Mouse (Mus musculus) midbrain, embryonic 11.5 days (tissue): ENCODE measurements at regions not wholly inside any gene's neighbourhood (a gene's known extent, or its start where the extent isn't known, plus 50 kb on each side); places are given as distances from the start of the nearest gene placed in this dataset.
A peak's percentile ranks its signal among the peaks of the same experiment; 100 is the strongest.
"Not testable (repeated sequence)": the region's sequence is repeated elsewhere in the genome, so short reads cannot be mapped to it uniquely, and the experiment has no call there.

Source experiments
- ATAC-seq: fragments of 200-750 bp; cut with Nextera tagmentation; 2 replicates; pipeline ENCODE4 v1.8.0; 2017; ENCODE audit warnings: moderate TSS enrichment, moderate library complexity; ENCODE audit not compliant: low FRiP score
- DNase-seq: peaks from one replicate; pipeline ENCODE4 v3.0.0; 2015; ENCODE audit warnings: low spot score; ENCODE audit errors: missing footprints
- H3K27ac ChIP-seq: fragments of 300-500 bp; sonication (generic); 2 replicates; pipeline ENCODE4 v1.5.1; 2014; ENCODE audit warnings: low read depth, low read length
- H3K27me3 ChIP-seq: fragments of 300-500 bp; sonication (generic); 2 replicates; pipeline ENCODE4 v1.6.1; 2014; ENCODE audit warnings: mild to moderate bottlenecking, low read length, moderate library complexity, mixed read lengths; ENCODE audit not compliant: control insufficient read depth, insufficient read depth
- H3K36me3 ChIP-seq: fragments of 300-500 bp; sonication (generic); 2 replicates; pipeline ENCODE4 v1.6.1; 2014; ENCODE audit warnings: mild to moderate bottlenecking, low read length, moderate library complexity, mixed read lengths; ENCODE audit not compliant: control insufficient read depth, insufficient read depth
- H3K4me1 ChIP-seq: fragments of 300-500 bp; sonication (generic); 2 replicates; pipeline ENCODE4 v1.6.1; 2014; ENCODE audit warnings: low read length; ENCODE audit not compliant: control insufficient read depth, insufficient read depth
- H3K4me2 ChIP-seq: fragments of 300-500 bp; sonication (generic); 2 replicates; pipeline ENCODE4 v1.6.1; 2014; ENCODE audit warnings: mild to moderate bottlenecking, moderate library complexity
- H3K4me3 ChIP-seq: fragments of 300-500 bp; sonication (generic); 2 replicates; pipeline ENCODE4 v1.5.1; 2014; ENCODE audit warnings: low read depth, low read length
- H3K9ac ChIP-seq: fragments of 300-500 bp; sonication (generic); 2 replicates; pipeline ENCODE4 v1.6.1; 2014; ENCODE audit warnings: low read length
- H3K9me3 ChIP-seq: fragments of 300-500 bp; sonication (generic); 2 replicates; pipeline ENCODE4 v1.6.1; 2016; ENCODE audit warnings: low read length; ENCODE audit not compliant: control insufficient read depth
- WGBS: fragments of 180-500 bp; shearing (Covaris S2); extraction: QIAGEN DNeasy Blood & Tissue Kit; methylation state at CpG from one replicate; pipeline ENCODE4 v1.1.7; 2014; 5-methylcytosine and 5-hydroxymethylcytosine counted together

DNA sequence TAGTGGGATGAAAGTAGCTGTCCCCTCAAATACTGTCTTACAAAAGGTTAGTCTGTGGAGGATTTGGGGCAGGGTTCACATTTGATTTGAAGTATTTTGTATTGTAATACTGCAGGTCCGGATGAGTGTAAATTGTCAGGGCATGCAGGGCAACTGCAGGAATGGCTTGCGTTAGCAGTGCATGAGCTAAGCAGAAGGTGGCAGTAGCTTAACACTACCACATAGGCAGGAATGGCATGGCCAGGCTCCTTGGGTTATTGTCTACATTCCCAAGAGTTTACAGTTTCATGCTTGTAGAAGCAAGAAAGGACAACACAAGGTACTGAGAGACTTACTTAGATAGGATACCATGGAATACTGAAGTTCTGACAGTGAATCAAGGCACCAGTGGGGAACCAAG lies 611.3 kb downstream of the Hdgfl1 start:
- Histone ChIP-seq H3K4me2 (no peak overlapping the region), H3K9ac (no peak overlapping the region), H3K4me3 (no peak overlapping the region), H3K27ac (no peak overlapping the region), H3K9me3 (no peaks in the 10 kb centered on the region), H3K36me3 (no peaks in the 10 kb centered on the region), H3K27me3 (no peaks in the 10 kb centered on the region), H3K4me1 (peaks cover 22% of the 10 kb centered on the region)
- ATAC-seq: no peak
- no peak for DNase-seq
- WGBS: 71% methylated on average over 2 of the region's 2 CpGs

DNA sequence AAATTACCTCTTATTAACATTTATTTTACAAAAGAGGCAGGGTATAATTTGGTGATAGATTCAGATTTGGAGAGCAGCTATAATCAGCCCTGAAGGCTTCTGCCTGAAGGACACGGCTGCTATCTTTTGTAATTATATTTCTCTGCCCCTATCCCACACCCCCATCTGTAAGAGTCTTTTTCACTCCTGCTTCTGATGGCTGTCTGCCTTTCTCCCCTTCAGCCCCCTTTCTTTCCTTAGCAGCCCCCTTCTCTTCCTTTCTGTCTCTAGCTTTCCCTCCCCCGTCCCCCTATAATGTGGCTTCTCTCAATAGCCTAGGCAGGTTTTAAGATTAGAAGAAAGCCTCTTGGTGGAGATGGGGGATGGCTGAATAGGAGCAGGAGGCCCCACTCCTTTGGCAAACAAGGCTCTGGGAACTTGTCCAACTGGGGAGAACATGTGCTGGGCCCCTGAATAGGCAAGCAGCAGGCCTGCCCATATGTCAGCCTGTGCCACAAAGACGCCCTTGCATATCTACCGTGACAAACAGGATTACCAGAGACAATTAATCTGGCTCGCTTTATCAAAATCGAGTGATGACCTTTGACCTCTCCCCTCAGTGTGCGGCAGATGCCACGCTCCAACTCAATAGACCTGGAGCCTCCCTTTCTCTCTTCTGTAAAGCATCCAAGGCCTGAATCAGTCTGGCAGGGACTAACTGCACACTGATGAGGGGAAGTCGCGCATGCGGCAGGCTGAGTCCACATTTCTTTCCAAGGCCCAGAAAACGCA lies 615.1 kb downstream of the Hdgfl1 start:
- H3K4me2 ChIP-seq: no peak overlapping the region
- no peaks in the 10 kb centered on the region for H3K36me3 ChIP-seq
- H3K4me3 ChIP-seq: no peak overlapping the region
- WGBS: 9% methylated on average over 12 of the region's 12 CpGs
- no peaks in the 10 kb centered on the region for H3K27me3 ChIP-seq
- peaks cover 22% of the 10 kb centered on the region for H3K4me1 ChIP-seq
- peak; percentile 98 for DNase-seq
- peak overlapping the region; percentile 24; the same call in 1 of the 2 replicates for H3K9ac ChIP-seq
- H3K9me3 ChIP-seq: no peaks in the 10 kb centered on the region
- H3K27ac ChIP-seq: peak overlapping the region; percentile 90
- ATAC-seq: peak; percentile 99

- Histone ChIP-seq H3K9me3 (no peaks in the 10 kb centered on the region), H3K4me1 (peaks cover 22% of the 10 kb centered on the region), H3K27ac (peak overlapping the region; percentile 86), H3K27me3 (no peaks in the 10 kb centered on the region), H3K36me3 (no peaks in the 10 kb centered on the region), H3K4me2 (no peak overlapping the region), H3K9ac (no peak overlapping the region), H3K4me3 (no peak overlapping the region)
- peak; percentile 92 for DNase-seq
- no peak for ATAC-seq
- WGBS: 8% methylated on average over 1 of the region's 1 CpGs
Measured at GRCm38 (mm10) chr13:26154251-26154650, 615.7 kb downstream of the Hdgfl1 start.

DNA sequence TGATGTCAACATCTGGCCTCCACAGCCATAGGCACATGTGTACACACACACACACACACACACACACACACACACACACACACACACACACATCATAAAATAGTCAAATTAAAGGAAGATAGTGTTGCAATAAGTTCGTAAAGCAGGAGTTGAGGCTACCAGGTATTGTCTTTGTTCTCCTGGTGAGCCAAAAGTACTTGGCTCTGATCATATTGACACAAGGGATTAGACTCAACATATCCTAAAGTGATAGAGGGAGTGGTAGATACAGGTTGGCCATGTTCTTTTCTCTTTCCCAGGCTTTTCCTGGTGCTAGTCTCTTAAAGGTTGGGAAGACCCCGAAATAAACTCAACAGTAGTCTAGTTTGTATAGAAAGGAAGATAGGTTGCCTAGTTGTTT lies 616.9 kb downstream of the Hdgfl1 start:
- 77% methylated on average over 2 of the region's 2 CpGs for WGBS
- H3K4me3 ChIP-seq: no peak overlapping the region
- H3K9me3 ChIP-seq: no peaks in the 10 kb centered on the region
- H3K4me2 ChIP-seq: no peak overlapping the region
- no peak overlapping the region for H3K27ac ChIP-seq
- ATAC-seq (no peak), DNase-seq (no peak)
- H3K27me3 ChIP-seq: no peaks in the 10 kb centered on the region
- peaks cover 22% of the 10 kb centered on the region for H3K4me1 ChIP-seq
- no peak overlapping the region for H3K9ac ChIP-seq
- no peaks in the 10 kb centered on the region for H3K36me3 ChIP-seq

DNA sequence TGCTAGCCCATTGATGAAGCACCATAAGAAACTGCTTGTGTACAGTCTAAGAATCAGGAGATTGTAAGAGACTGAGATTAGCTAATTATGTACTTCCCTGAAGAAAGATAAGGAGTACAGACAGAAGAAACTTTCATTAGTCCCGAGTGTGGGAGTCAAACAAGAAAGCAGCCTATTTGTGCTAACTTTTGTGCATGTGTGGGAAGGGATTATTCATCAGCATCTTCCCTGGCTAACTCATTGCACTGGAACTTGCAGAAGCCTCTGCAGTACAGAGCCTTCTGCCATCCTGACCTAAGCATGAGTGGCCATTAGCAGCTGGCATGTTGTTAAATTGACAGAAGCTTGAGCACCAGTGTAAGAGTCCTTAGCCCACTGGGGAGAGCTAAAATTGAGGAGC lies 619.5 kb downstream of the Hdgfl1 start:
- WGBS: 67% methylated on average over 1 of the region's 1 CpGs
- peaks cover 8% of the 10 kb centered on the region for H3K4me1 ChIP-seq
- no peak overlapping the region for H3K9ac ChIP-seq
- no peaks in the 10 kb centered on the region for H3K27me3 ChIP-seq
- no peak overlapping the region for H3K4me2 ChIP-seq
- DNase-seq (no peak), ATAC-seq (no peak)
- no peaks in the 10 kb centered on the region for H3K9me3 ChIP-seq
- H3K4me3 ChIP-seq: no peak overlapping the region
- H3K27ac ChIP-seq: no peak overlapping the region
- no peaks in the 10 kb centered on the region for H3K36me3 ChIP-seq

DNA sequence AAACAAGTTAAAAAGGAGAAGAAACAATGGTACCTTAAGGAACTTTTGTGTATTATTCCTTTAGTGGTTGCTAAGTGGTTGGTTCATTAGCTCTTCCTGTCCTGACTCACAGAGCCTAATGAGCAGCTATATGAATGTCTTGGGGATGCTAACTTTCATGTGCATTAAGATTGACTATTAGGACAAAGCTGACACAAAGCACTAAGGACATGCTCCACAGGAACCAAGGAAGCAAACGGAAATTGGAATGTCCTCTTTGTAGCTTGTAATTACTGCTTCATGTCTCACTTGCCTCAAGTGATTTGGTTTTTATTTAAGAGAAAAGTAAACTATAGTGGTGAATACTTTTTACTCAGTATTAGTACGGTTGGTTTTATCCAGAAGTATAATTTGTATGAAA lies 627.2 kb downstream of the Hdgfl1 start:
- Histone ChIP-seq H3K9me3 (no peaks in the 10 kb centered on the region), H3K4me2 (no peak overlapping the region), H3K4me1 (no peaks in the 10 kb centered on the region), H3K36me3 (no peaks in the 10 kb centered on the region), H3K9ac (no peak overlapping the region), H3K27me3 (no peaks in the 10 kb centered on the region), H3K4me3 (no peak overlapping the region), H3K27ac (no peak overlapping the region)
- 72% methylated on average over 2 of the region's 2 CpGs for whole genome bisulfite sequencing
- no peak for DNase-seq
- no peak for ATAC-seq

GRCm38 (mm10) chr13:26119363-26119762 lies 650.6 kb downstream of the Hdgfl1 start:
- Histone ChIP-seq H3K9me3 (no peaks in the 10 kb centered on the region), H3K4me2 (no peak overlapping the region), H3K4me3 (no peak overlapping the region), H3K4me1 (no peaks in the 10 kb centered on the region), H3K27ac (no peak overlapping the region; the same call in 1 of the 2 replicates), H3K36me3 (no peaks in the 10 kb centered on the region), H3K9ac (no peak overlapping the region), H3K27me3 (no peaks in the 10 kb centered on the region)
- DNase-seq (no peak), ATAC-seq (peak; percentile 93)
- WGBS: 8% methylated on average over 1 of the region's 1 CpGs

- Histone ChIP-seq H3K4me2 (no peak overlapping the region), H3K9me3 (no peaks in the 10 kb centered on the region), H3K9ac (no peak overlapping the region), H3K4me1 (no peaks in the 10 kb centered on the region), H3K27me3 (no peaks in the 10 kb centered on the region), H3K4me3 (no peak overlapping the region), H3K27ac (no peak overlapping the region), H3K36me3 (no peaks in the 10 kb centered on the region)
- DNase-seq (no peak), ATAC-seq (no peak)
- 77% methylated on average over 7 of the region's 7 CpGs for WGBS
Measured at GRCm38 (mm10) chr13:26114136-26114535, 655.8 kb downstream of the Hdgfl1 start.

- not testable (repeated sequence) for H3K9me3 ChIP-seq, H3K27ac ChIP-seq, DNase-seq, H3K4me3 ChIP-seq, H3K9ac ChIP-seq, ATAC-seq, H3K4me1 ChIP-seq, H3K4me2 ChIP-seq, H3K36me3 ChIP-seq, H3K27me3 ChIP-seq
- 19% methylated on average over 1 of the region's 1 CpGs for WGBS
Measured at GRCm38 (mm10) chr13:26113723-26114122, 656.2 kb downstream of the Hdgfl1 start.
